Comparison of ENCODE assay signal across 7 mouse cellular contexts in genomic region chr10:80084817-80085487, GRCm38 (mm10). TPM values are rescaled to one million over a fixed set of nuclear protein-coding genes. Genes with fewer than 3 reads are reported as not detected.
DNase-seq lines count a peak whose midpoint lies in the region; ATAC-seq and TF ChIP-seq lines count a peak whose summit lies in the region.

No protein-coding gene starts in this region.

- no peak for TF ChIP-seq CTCF in midbrain, postnatal 0 days (IDR thresholded peaks at IDR 0.05)

- H3K27ac ChIP-seq in neural tube, embryonic 15.5 days (replicated peaks), result no peak overlapping the region
- no peak overlapping the region for H3K27ac ChIP-seq in midbrain, postnatal 0 days (ENCODE audit: low read depth, low read length)

- no peaks in the 10 kb centered on the region for H3K9me3 ChIP-seq in neural tube, embryonic 15.5 days (replicated peaks)
- H3K9me3 ChIP-seq in midbrain, postnatal 0 days (ENCODE audit: low read length), result no peaks in the 10 kb centered on the region

- ATAC-seq in neural tube, embryonic 15.5 days (ENCODE audit: low FRiP score), result no peak
- no peak for ATAC-seq in midbrain, postnatal 0 days (ENCODE audit: low FRiP score)

- H3K4me1 ChIP-seq in neural tube, embryonic 15.5 days, result 0 out of 2 replicates have a peak, but pooled peaks cover 3% of the 10 kb centered on the region
- H3K4me1 ChIP-seq in midbrain, postnatal 0 days (ENCODE audit: insufficient read depth, low read length), result no peaks in the 10 kb centered on the region

- no peaks in the 10 kb centered on the region for H3K27me3 ChIP-seq in neural tube, embryonic 15.5 days (replicated peaks)
- no peaks in the 10 kb centered on the region for H3K27me3 ChIP-seq in midbrain, postnatal 0 days (ENCODE audit: insufficient read depth, low read length)

- H3K4me3 ChIP-seq in neural tube, embryonic 15.5 days (replicated peaks), result no peak overlapping the region
- H3K4me3 ChIP-seq in midbrain, postnatal 0 days (ENCODE audit: low read depth, low read length), result no peak overlapping the region

- peak; percentile 26 to 32 for DNase-seq in left cerebral cortex, adult 18-20 months (ENCODE audit: low spot score in 2 of 2)
- DNase-seq in left cerebral cortex, postnatal 10 days (ENCODE audit: extremely low spot score in 1 of 2, low spot score in 2 of 2), result no peak
- peak; percentile 54 to 55 for DNase-seq in cerebellum, postnatal 36 days
- DNase-seq in kidney, adult 11 months, result peak; percentile 63
- no peak for DNase-seq in midbrain, postnatal 0 days (ENCODE audit: low spot score)
- no peak for DNase-seq in thymus, postnatal 10 days (ENCODE audit: low spot score in 2 of 2)

- intact Hi-C loops in left cerebral cortex, postnatal 10 days (cut with DNase I), result no loop called here

- peak overlapping the region; percentile 1; the same call in 1 of the 2 replicates for H3K9ac ChIP-seq in neural tube, embryonic 15.5 days (replicated peaks)
- H3K9ac ChIP-seq in midbrain, postnatal 0 days (replicated peaks; ENCODE audit: low read length, poor library complexity, severe bottlenecking), result no peak overlapping the region

- H3K36me3 ChIP-seq in neural tube, embryonic 15.5 days, result peaks cover 43% of the 10 kb centered on the region
- peaks cover 42% of the 10 kb centered on the region for H3K36me3 ChIP-seq in midbrain, postnatal 0 days (ENCODE audit: insufficient read depth, low read length)

- H3K4me2 ChIP-seq in neural tube, embryonic 15.5 days, result no peak overlapping the region
- H3K4me2 ChIP-seq in midbrain, postnatal 0 days (ENCODE audit: low read depth, low read length, poor library complexity, severe bottlenecking), result no peak overlapping the region

- WGBS in neural tube, embryonic 15.5 days, result 63% methylated on average over 9 of the region's 9 CpGs
- 84% methylated on average over 9 of the region's 9 CpGs for WGBS in midbrain, postnatal 0 days

RNA-seq across cellular contexts. Expression of gene Sbno2, which starts 20.4 kb away (rescaled TPM):
- 10 to 100 TPM; 16.8 to 18.8 TPM for total RNA-seq in left cerebral cortex, adult 18-20 months (2021)
- 10 to 100 TPM; 20.4 to 21.2 TPM for total RNA-seq in left cerebral cortex, postnatal 10 days (2021)
- polyA plus RNA-seq in neural tube, embryonic 15.5 days (2015; fragmentation: Nextera tagmentation; extraction: Ambion mirVana), result 11.7 and 12.8 TPM in 2 replicates
- 24.3 TPM in 2 replicates for total RNA-seq in midbrain, postnatal 0 days (2014; rRNA removed)
- 7.6 TPM in 2 replicates for polyA plus RNA-seq in midbrain, postnatal 0 days (2015; fragmentation: Nextera tagmentation; extraction: Ambion mirVana)

RNA-seq across cellular contexts. Expression of gene Stk11, which starts 30.7 kb away (rescaled TPM):
- 100 to 1,000 TPM; 108 to 109 TPM for total RNA-seq in left cerebral cortex, adult 18-20 months (2021)
- 10 to 100 TPM; 81.6 to 93.4 TPM for total RNA-seq in left cerebral cortex, postnatal 10 days (2021)
- polyA plus RNA-seq in neural tube, embryonic 15.5 days (2015; fragmentation: Nextera tagmentation; extraction: Ambion mirVana), result 16.9 and 17.3 TPM in 2 replicates
- total RNA-seq in midbrain, postnatal 0 days (2014; rRNA removed), result 84.0 and 97.3 TPM in 2 replicates
- polyA plus RNA-seq in midbrain, postnatal 0 days (2015; fragmentation: Nextera tagmentation; extraction: Ambion mirVana), result 12.3 and 12.4 TPM in 2 replicates

RNA-seq across cellular contexts. Expression of gene Gpx4, which starts 38.0 kb away (rescaled TPM):
- total RNA-seq in left cerebral cortex, adult 18-20 months (2021), result 100 to 1,000 TPM; 554 to 575 TPM
- total RNA-seq in left cerebral cortex, postnatal 10 days (2021), result 100 to 1,000 TPM; 436 to 469 TPM
- 559 and 600 TPM in 2 replicates for polyA plus RNA-seq in neural tube, embryonic 15.5 days (2015; fragmentation: Nextera tagmentation; extraction: Ambion mirVana)
- total RNA-seq in midbrain, postnatal 0 days (2014; rRNA removed), result 350 TPM in 2 replicates
- 635 and 741 TPM in 2 replicates for polyA plus RNA-seq in midbrain, postnatal 0 days (2015; fragmentation: Nextera tagmentation; extraction: Ambion mirVana)

RNA-seq across cellular contexts. Expression of gene Polr2e, which starts 45.4 kb away (rescaled TPM):
- 10 to 100 TPM; 73.6 to 75.2 TPM for total RNA-seq in left cerebral cortex, adult 18-20 months (2021)
- total RNA-seq in left cerebral cortex, postnatal 10 days (2021), result 10 to 100 TPM; 64.1 to 66.0 TPM
- 134 and 148 TPM in 2 replicates for polyA plus RNA-seq in neural tube, embryonic 15.5 days (2015; fragmentation: Nextera tagmentation; extraction: Ambion mirVana)
- 66.4 and 76.0 TPM in 2 replicates for total RNA-seq in midbrain, postnatal 0 days (2014; rRNA removed)
- polyA plus RNA-seq in midbrain, postnatal 0 days (2015; fragmentation: Nextera tagmentation; extraction: Ambion mirVana), result 126 and 135 TPM in 2 replicates

RNA-seq across cellular contexts. Expression of gene Atp5d, which starts 53.5 kb away (rescaled TPM):
- 100 to 1,000 TPM; 367 to 371 TPM for total RNA-seq in left cerebral cortex, adult 18-20 months (2021)
- 100 to 1,000 TPM; 342 to 379 TPM for total RNA-seq in left cerebral cortex, postnatal 10 days (2021)
- 553 and 558 TPM in 2 replicates for polyA plus RNA-seq in neural tube, embryonic 15.5 days (2015; fragmentation: Nextera tagmentation; extraction: Ambion mirVana)
- 231 and 259 TPM in 2 replicates for total RNA-seq in midbrain, postnatal 0 days (2014; rRNA removed)
- 607 and 661 TPM in 2 replicates for polyA plus RNA-seq in midbrain, postnatal 0 days (2015; fragmentation: Nextera tagmentation; extraction: Ambion mirVana)

Comparison
In these comparisons a context has a peak if more than half of its experiments do, and no peak if none do; other contexts are left out.
1. DNase-seq: peak in left cerebral cortex, adult 18-20 months (2 of 2), cerebellum, postnatal 36 days (2 of 2) and kidney, adult 11 months (single experiment); none in left cerebral cortex, postnatal 10 days (0 of 2), midbrain, postnatal 0 days (single experiment) and thymus, postnatal 10 days (0 of 2).